Mouse (Mus musculus) urinary bladder, postnatal 25 days (tissue): ENCODE measurements around the gene Lamb3.
A peak's percentile ranks its signal among the peaks of the same experiment; 100 is the strongest.

ENCODE experiments used
- DNase-seq: peaks from one replicate; pipeline ENCODE4 v3.0.0; 2022; ENCODE audit warnings: low spot score

Gene Lamb3

DNA sequence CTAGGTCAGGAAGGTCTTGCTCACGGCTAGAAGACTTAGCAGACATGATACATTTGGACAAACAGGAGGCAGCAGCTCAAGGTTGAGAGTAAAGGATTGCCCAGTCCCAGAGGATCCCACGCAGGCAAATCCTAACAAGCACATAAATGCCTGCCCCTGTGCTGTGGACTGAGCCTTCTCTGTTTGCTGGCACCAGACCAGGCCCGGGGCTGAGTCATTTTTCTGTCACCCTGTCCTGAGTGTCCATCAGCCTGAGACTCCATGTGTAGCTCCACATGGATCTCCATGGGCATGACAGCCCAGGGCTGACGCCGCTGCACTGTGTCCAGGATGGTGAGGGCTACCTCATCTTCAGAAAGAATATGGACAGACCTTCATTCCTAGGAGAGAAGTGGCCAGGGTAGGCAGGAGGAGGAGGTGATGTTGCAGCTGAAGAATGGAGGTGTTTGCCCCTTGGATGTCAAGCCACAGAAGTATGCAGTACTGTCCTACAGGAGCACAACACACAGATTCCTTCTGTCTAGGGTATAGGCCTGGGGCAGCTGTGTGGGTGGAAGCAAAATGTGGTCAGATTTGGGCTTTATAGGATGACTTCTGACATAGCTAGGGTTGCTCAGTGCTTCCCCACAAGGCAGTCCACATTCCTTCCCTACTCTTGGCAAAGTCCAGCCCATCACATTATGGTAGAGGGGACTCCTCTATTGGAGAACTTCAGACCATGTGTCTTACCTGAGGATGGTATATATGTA lies 134.9 kb downstream of the Lamb3 start:
- no peak for DNase-seq

DNA sequence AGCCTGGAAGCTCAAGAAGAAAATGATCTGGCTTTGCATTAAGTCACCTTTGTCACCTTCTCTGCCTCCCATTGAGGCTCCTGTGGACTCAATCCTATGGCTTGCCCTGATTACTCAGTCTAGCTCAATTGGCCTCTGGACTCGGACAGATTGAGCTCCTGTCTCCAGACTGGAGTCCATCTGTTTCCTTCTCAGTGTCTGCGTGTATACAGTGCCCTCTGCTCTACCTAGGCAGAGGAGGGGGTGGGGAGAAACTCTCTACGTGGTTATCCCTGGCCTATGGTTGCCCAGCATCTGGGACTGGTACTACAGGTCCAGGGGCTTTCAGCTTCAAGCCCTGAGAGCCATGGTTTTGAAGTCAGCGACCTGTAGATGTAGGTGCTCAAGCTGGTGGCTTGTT lies 136.4 kb downstream of the Lamb3 start:
- DNase-seq = no peak

DNA sequence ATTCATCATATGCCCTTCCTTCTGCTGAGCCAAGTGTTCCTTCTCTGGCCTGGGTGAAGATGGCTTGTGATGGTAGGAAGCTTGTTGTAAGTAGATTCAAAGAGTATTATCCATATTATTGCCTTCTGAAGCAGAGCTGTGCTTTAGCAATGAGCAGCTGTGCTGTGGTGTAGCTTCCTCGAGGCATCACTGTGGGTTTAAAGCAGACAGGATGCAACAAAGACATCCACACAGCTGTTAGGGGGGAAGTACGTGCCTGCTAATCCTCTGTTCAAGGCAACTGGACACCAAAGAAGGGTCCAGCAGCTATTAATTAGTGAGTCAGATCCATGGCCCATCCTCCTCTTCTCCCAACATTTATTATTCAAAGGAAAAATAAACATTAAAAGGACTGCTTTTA lies 137.5 kb downstream of the Lamb3 start:
- DNase-seq = no peak

GRCm38 (mm10) chr1:193346908-193347307 lies 139.4 kb downstream of the Lamb3 start:
- DNase-seq = no peak

- no peak for DNase-seq
Observed at GRCm38 (mm10) chr1:193348261-193348962, 140.9 kb downstream of the Lamb3 start.

DNA sequence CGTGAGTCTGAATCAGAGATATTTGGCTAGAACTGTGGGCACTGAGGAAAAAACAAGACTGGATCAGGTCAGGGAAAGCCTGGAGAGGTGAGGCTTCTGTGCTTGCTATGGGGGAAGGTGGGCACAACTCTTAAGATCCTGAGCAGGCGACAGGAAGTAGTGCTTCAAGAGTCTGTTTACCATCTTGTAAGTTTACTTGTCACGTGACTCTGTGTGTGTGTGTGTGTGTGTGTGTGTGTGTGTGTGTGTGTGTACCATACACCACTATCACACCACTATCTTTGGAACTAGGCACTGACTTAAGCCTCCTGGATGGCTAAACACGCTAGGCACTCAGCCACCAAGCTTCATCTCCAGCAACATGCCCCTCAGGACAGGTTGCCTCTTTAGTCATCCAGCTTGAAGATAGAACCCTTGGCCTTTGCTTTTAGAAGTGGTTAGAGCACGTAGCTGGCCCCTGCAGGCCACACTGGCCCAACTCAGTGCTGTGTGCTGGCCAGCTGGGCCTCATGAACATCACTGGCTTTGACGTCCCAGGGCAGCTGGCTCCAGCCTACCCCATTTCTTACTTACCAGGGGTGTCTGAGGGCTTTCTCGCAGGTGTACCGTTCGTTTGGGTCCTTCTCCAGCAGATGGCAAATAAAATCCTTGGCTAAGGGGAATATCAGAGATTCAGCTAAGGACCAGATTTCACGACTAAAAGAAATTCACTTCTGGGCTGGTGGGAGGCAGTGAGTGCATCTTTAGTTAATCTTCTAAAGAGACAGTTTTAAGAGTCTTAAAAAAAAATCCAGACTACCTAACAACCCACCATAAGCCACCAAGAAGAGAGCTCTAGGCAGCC lies 142.4 kb downstream of the Lamb3 start:
- DNase-seq = no peak

- DNase-seq = no peak
Observed at GRCm38 (mm10) chr1:193350546-193350801, 143.0 kb downstream of the Lamb3 start.

DNA sequence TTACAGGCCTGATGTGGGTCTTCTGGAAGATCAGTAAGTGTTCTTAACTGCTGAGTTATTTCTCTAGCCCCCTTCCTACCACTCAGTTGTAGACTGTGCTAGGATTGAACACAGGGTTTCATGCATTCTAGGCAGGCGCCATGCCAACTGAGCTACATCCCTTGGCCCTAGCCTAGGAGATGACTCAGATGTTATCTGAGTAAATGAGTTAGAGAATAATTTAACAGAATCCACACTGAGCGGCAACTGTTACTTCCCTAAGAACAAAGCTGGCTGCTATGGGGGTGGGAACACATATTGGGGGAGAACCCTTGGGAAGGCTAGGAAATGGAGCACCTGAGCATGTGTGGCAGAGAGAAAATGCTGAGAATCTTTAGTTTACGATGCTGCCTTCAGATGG lies 144.1 kb downstream of the Lamb3 start:
- DNase-seq = no peak

DNA sequence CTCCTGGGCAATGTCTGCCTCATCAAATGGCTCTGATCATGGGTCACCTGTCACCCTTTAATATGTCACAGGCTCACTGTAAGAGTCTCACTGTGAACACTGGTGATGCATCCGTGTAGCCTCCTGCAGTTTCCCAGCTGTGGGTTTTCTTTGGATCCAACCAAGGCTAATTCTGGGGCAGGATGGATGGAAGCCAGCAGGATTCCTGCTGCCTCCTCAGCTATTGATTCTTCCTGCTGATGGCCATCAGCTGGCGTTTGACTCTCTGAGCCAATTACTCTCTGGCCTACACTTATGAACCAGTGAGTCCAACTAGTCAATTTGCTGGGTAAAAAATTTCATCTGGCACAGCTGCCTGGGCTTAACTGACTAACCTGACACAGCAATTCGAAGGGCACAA lies 151.7 kb downstream of the Lamb3 start:
- DNase-seq = no peak

DNA sequence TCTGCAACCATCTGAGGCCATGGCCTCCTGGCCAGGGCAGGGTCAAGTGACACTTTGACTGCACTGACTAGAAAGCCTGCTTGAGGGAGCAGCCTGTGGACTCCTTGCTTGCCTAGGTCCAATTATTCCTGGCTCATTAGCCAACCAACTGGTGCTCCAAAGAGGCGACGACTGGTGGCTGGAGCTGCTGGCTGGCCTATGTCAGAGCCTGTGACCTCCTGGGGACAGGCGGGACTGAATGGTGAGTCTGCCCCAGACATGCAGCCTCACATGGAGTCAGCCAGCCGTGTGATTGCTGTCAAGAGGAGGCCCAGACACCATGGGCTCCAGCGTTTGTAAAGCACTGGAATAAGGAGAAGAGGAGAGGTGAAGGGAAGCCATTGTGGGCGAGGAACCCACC lies 153.7 kb downstream of the Lamb3 start:
- DNase-seq = no peak

GRCm38 (mm10) chr1:193362078-193362477 lies 154.6 kb downstream of the Lamb3 start:
- no peak for DNase-seq

DNA sequence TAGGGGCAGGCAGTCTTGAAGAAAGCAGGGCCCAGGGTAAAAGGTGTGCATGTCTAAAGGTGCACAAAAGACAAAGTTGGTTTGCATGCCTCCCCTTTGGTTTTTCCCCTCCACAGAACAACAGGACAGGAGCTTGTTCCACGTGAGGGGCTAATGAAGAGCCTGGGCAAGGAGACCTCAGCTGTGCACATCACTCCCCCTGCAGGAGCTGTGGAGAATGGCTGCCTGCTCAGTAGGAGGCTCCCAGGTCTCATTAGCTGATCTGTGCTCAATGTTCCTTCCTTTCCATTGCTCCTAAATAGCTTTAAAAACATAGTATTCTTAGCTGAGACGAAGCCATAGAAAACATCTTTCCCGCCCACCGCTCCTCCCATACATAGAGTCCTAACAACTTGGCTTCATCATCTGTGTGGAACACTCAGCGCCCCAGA lies 156.3 kb downstream of the Lamb3 start:
- DNase-seq = peak; percentile 38

DNA sequence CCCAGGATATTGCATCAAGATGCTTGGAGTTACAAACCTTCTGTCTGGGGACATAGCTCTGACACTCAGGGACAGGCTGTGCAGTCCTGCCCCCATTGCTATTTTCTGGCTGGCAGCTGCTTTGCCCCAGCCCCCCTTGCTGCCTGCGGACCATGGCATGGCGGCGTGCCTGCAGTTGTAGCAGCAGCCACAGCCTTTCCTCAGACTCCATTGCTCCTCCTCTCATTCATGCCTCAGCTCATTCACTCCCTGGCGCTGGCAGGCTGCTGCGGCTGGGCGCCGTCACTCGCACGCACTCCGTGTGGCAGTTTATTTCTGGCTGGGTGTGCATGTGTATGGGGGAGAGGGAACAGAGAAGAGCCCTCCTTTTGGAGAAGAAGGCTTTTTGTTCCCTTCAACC lies 160.6 kb downstream of the Lamb3 start:
- DNase-seq = no peak

GRCm38 (mm10) chr1:193369091-193369490 lies 161.6 kb downstream of the Lamb3 start:
- no peak for DNase-seq

DNA sequence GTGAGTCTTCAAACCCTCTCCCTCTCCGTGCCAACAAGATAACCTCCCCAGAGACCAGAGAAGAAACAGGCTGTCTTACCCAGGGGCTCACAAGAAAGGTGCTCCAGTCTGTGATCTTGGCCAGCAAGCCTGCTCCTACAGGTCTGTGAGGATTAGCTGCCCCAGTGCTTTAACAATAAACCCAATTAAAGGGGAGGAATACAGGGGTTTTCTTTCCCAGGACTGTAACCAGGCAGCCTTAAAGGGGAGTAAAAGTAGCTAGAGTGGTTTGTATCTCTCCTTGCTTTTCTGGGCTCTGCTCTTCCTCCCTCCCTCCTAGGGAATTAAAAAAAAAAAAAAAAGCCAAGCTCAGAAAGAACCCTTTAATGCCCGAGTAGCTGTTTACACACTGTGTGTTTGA lies 162.6 kb downstream of the Lamb3 start, which contains the start of gene Camk1g:
Gene Camk1g, minus strand, starts transcription at position 203 of the 400 bp plus-strand sequence.
- no peak for DNase-seq

GRCm38 (mm10) chr1:193373906-193374413 lies 166.5 kb downstream of the Lamb3 start:
- no peak for DNase-seq

DNA sequence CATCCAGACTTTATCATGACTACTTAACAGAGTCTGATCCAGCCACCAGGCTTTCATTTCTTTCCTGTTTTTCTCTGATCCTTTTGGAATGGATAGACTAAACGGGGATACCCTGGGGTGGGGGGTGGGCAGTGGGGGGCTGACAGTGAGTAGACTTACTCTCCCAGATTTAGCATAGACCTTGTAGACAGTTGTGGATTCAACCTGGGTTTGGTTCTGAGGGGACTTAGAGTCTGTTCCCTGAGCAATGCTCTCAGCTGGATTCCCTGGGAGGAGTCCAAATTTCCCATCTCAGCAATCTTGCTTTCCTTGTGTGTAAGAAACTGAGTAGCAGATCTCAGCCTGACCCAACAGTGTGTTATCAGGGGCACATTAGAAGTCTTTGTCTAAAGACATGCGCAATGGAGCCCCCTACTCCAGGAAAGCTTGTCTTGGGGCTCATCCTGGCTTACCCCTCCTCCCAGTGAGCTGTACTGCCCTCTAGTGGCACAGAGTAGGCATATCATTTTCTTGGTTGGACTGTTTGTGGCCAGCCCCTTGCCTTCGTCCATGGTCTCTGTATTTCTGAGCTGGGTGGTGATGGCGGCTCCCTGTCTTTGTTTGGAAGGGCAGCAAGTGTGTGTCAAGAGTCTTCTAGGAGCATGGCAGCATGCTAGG lies 169.1 kb downstream of the Lamb3 start:
- peak; percentile 26 for DNase-seq

- DNase-seq = no peak
Observed at GRCm38 (mm10) chr1:193379634-193380033, 172.1 kb downstream of the Lamb3 start.

DNA sequence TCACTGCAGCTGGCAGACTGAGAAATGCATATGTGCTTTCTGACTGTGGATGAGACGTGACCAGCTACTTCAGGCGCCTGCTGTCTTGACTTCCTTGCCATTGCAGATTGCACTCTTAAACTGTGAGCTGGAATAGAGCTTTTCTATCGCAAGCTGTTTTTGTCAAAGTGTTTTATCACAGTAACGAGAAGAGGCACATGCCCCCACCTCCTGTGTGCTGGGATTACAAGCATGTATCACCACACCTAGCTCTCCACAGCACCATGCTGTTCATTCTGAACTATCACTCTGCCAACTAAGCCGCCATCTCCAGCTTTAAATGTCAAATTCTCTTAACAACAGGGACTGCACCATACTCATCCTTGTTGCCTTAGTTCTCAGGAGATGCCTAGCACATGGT lies 173.4 kb downstream of the Lamb3 start:
- DNase-seq = no peak

GRCm38 (mm10) chr1:193381597-193382404 lies 174.3 kb downstream of the Lamb3 start:
- no peak for DNase-seq

DNA sequence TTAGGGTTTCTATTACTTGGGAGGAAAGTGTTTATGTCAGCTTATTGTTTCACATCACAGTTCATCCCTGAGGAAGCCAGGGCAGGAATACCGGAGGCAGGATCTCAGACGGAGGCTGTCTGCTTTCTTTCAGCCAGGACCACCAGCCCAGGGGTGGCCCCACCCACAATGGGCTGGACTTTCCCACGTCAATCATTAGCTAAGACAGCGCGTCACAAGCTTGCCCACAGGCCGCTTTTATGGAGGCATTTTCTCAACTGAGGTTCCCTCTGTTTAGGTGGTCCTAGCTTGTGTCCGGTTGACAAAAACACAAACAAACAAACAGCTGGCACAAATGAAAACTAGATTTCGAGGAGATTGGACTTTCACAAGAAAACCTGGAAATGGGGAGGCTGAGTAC lies 174.9 kb downstream of the Lamb3 start:
- no peak for DNase-seq
